Mouse (Mus musculus) limb, embryonic 12.5 days (tissue): ENCODE measurements at regions not wholly inside any gene's neighbourhood (a gene's known extent, or its start where the extent isn't known, plus 50 kb on each side); places are given as distances from the start of the nearest gene placed in this dataset.

Source experiments
- ATAC-seq: fragments of 200-750 bp; cut with Nextera tagmentation; 2 replicates; pipeline ENCODE4 v1.8.0; 2017; ENCODE audit warnings: low read depth, moderate TSS enrichment; ENCODE audit not compliant: insufficient number of reproducible peaks, insufficient read depth, low FRiP score, low TSS enrichment
- H3K27ac ChIP-seq: fragments of 300-500 bp; sonication (generic); 2 replicates; pipeline ENCODE4 v1.5.1; 2016; ENCODE audit warnings: mild to moderate bottlenecking, moderate library complexity
- H3K27me3 ChIP-seq: fragments of 300-500 bp; sonication (generic); 2 replicates; pipeline ENCODE4 v1.6.1; 2016; ENCODE audit warnings: mild to moderate bottlenecking, moderate library complexity
- H3K36me3 ChIP-seq: fragments of 300-500 bp; sonication (generic); 2 replicates; pipeline ENCODE4 v1.6.1; 2016; ENCODE audit warnings: mild to moderate bottlenecking, moderate library complexity
- H3K4me1 ChIP-seq: fragments of 300-500 bp; sonication (generic); replicated peaks from 2 replicates; pipeline ENCODE4 v1.6.1; 2016
- H3K4me2 ChIP-seq: fragments of 300-500 bp; sonication (generic); 2 replicates; pipeline ENCODE4 v1.6.1; 2016; ENCODE audit warnings: mild to moderate bottlenecking, moderate library complexity
- H3K4me3 ChIP-seq: fragments of 300-500 bp; sonication (generic); replicated peaks from 2 replicates; pipeline ENCODE4 v1.5.1; 2016; ENCODE audit warnings: mild to moderate bottlenecking
- H3K9ac ChIP-seq: fragments of 300-500 bp; sonication (generic); replicated peaks from 2 replicates; pipeline ENCODE4 v1.6.1; 2016; ENCODE audit warnings: mild to moderate bottlenecking, moderate library complexity
- H3K9me3 ChIP-seq: fragments of 300-500 bp; sonication (generic); 2 replicates; pipeline ENCODE4 v1.6.1; 2016; ENCODE audit warnings: mild to moderate bottlenecking, moderate library complexity
- WGBS: fragments of 180-500 bp; shearing (Covaris S2); methylation state at CpG from one replicate; pipeline ENCODE4 v1.1.7; 2016; 5-methylcytosine and 5-hydroxymethylcytosine counted together

- no peak for ATAC-seq
- H3K27me3 ChIP-seq, result no peaks in the 10 kb centered on the region
- no peak overlapping the region for H3K4me3 ChIP-seq
These were observed 843.4 kb downstream of the Cdh8 start for GRCm38 (mm10) chr8:98572597-98573514.

GRCm38 (mm10) chr8:98566661-98567060 lies 849.6 kb downstream of the Cdh8 start:
- Histone ChIP-seq H3K4me2 (no peak overlapping the region), H3K9me3 (no peaks in the 10 kb centered on the region), H3K4me3 (no peak overlapping the region), H3K9ac (no peak overlapping the region), H3K27ac (no peak overlapping the region), H3K4me1 (no peaks in the 10 kb centered on the region), H3K36me3 (no peaks in the 10 kb centered on the region), H3K27me3 (no peaks in the 10 kb centered on the region)
- 74% methylated on average over 5 of the region's 5 CpGs for WGBS
- ATAC-seq, result no peak

More at GRCm38 (mm10) chr8:98572597-98573514, 843.4 kb downstream of the Cdh8 start:
- Histone ChIP-seq H3K36me3 (no peaks in the 10 kb centered on the region), H3K9ac (no peak overlapping the region), H3K27ac (no peak overlapping the region), H3K4me2 (no peak overlapping the region), H3K9me3 (no peaks in the 10 kb centered on the region), H3K4me1 (no peaks in the 10 kb centered on the region)
- 68% methylated on average over 6 of the region's 6 CpGs for WGBS

DNA sequence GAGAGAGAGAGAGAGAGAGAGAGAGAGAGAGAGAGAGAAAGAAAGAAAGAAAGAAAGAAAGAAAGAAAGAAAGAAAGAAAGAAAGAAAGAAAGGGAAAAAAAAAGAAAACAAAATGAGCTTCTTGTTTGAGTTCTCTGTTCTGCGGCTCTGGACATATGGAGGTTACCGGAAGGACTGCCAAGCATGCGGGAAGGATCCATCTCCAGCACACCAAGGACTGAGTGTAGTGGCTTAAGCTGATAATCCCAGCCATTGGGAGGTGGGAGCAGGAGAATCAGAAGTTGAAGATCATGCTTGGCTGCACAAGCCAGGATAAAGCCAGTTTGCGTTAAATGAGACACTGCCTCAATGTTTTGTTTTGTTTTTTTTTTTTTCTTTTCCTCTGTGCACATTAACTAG lies 897.8 kb downstream of the Cdh8 start:
- Histone ChIP-seq H3K27me3 (no peaks in the 10 kb centered on the region), H3K27ac (no peak overlapping the region), H3K9ac (no peak overlapping the region), H3K4me3 (no peak overlapping the region), H3K4me2 (no peak overlapping the region), H3K36me3 (no peaks in the 10 kb centered on the region), H3K4me1 (no peaks in the 10 kb centered on the region), H3K9me3 (no peaks in the 10 kb centered on the region)
- no peak for ATAC-seq
- WGBS, result 82% methylated on average over 4 of the region's 4 CpGs

- H3K27me3 ChIP-seq, result no peaks in the 10 kb centered on the region
- WGBS, result 87% methylated on average over 5 of the region's 5 CpGs
- no peaks in the 10 kb centered on the region for H3K9me3 ChIP-seq
- no peaks in the 10 kb centered on the region for H3K36me3 ChIP-seq
- no peak overlapping the region for H3K9ac ChIP-seq
- no peak overlapping the region for H3K4me2 ChIP-seq
- no peaks in the 10 kb centered on the region for H3K4me1 ChIP-seq
- ATAC-seq, result no peak
- H3K4me3 ChIP-seq, result no peak overlapping the region
- H3K27ac ChIP-seq, result no peak overlapping the region
These were observed 901.0 kb downstream of the Cdh8 start for GRCm38 (mm10) chr8:98515246-98515645.

GRCm38 (mm10) chr8:98496793-98497192 lies 919.5 kb downstream of the Cdh8 start:
- H3K4me2 ChIP-seq, result no peak overlapping the region
- 52% methylated on average over 3 of the region's 3 CpGs for WGBS
- H3K36me3 ChIP-seq, result no peaks in the 10 kb centered on the region
- H3K27ac ChIP-seq, result no peak overlapping the region
- H3K9ac ChIP-seq, result no peak overlapping the region
- ATAC-seq, result peak; percentile 56
- no peaks in the 10 kb centered on the region for H3K4me1 ChIP-seq
- no peaks in the 10 kb centered on the region for H3K27me3 ChIP-seq
- H3K4me3 ChIP-seq, result no peak overlapping the region
- no peaks in the 10 kb centered on the region for H3K9me3 ChIP-seq

GRCm38 (mm10) chr8:98463375-98464030 lies 952.8 kb downstream of the Cdh8 start:
- Histone ChIP-seq H3K36me3 (no peaks in the 10 kb centered on the region), H3K4me1 (no peaks in the 10 kb centered on the region), H3K4me2 (no peak overlapping the region), H3K27me3 (no peaks in the 10 kb centered on the region), H3K9me3 (no peaks in the 10 kb centered on the region), H3K4me3 (no peak overlapping the region), H3K9ac (no peak overlapping the region), H3K27ac (no peak overlapping the region)
- no peak for ATAC-seq
- 40% methylated on average over 3 of the region's 3 CpGs for WGBS

- WGBS, result 77% methylated on average over 1 of the region's 1 CpGs
- Histone ChIP-seq H3K27me3 (no peaks in the 10 kb centered on the region), H3K9ac (no peak overlapping the region), H3K27ac (no peak overlapping the region), H3K36me3 (no peaks in the 10 kb centered on the region), H3K4me3 (no peak overlapping the region), H3K9me3 (no peaks in the 10 kb centered on the region), H3K4me1 (no peaks in the 10 kb centered on the region), H3K4me2 (no peak overlapping the region)
- ATAC-seq, result no peak
These were observed 960.7 kb downstream of the Cdh8 start for GRCm38 (mm10) chr8:98455539-98455938.
